Mouse (Mus musculus) CH12.LX (cell line): ENCODE measurements around the gene Hoxb3. TPM values are rescaled to one million over a fixed set of nuclear protein-coding genes. Genes with fewer than 3 reads are reported as not detected.

Experiments
- DNase-seq: peaks from one replicate; pipeline ENCODE4 v3.0.0-alpha.2; 2013; ENCODE audit errors: extremely low read depth
- H3K27ac ChIP-seq: 2 replicates; pipeline ENCODE4 v1.5.1; 2012; ENCODE audit warnings: low read depth, mild to moderate bottlenecking, control low read depth, moderate library complexity; ENCODE audit not compliant: insufficient read depth
- H3K27me3 ChIP-seq: replicated peaks from 2 replicates; pipeline ENCODE3; 2012; ENCODE audit warnings: inconsistent platforms
- H3K36me3 ChIP-seq, 2 experiments: replicated peaks in 1 of 2; 2 replicates each; pipeline versions ENCODE3 to v1.6.1; 2012; ENCODE audit warnings: inconsistent platforms in 1 of 2, low read length in 1 of 2, mild to moderate bottlenecking in 1 of 2, mixed read lengths in 1 of 2, moderate library complexity in 1 of 2; ENCODE audit not compliant: control insufficient read depth in 1 of 2, insufficient read depth in 1 of 2
- H3K4me1 ChIP-seq, 2 experiments: 2 replicates each; pipeline ENCODE4 v1.6.1; 2012; ENCODE audit warnings: inconsistent platforms in 1 of 2, moderate library complexity in 1 of 2; ENCODE audit not compliant: insufficient read depth in 2 of 2, control insufficient read depth in 1 of 2
- H3K4me2 ChIP-seq: 2 replicates; pipeline ENCODE4 v1.6.1; 2012; ENCODE audit warnings: low read depth, mild to moderate bottlenecking, control low read depth; ENCODE audit not compliant: poor library complexity, insufficient read depth, severe bottlenecking
- H3K4me3 ChIP-seq, 3 experiments: fragments of 150-350 bp in 1 of 3; sonication (generic) in 1 of 3; replicated peaks in 1 of 3; 2 replicates each; pipeline versions ENCODE3 to v1.5.1; 2011 to 2012; ENCODE audit warnings: low read depth in 2 of 3, low read length in 2 of 3, mild to moderate bottlenecking in 2 of 3, moderate library complexity in 2 of 3, control low read depth in 1 of 3, improper control_type of control experiment in 1 of 3, inconsistent platforms in 1 of 3, mixed read lengths in 1 of 3; ENCODE audit not compliant: poor library complexity in 1 of 3
- H3K79me2 ChIP-seq: replicated peaks from 2 replicates; pipeline ENCODE4 v1.6.1; 2012; ENCODE audit warnings: mild to moderate bottlenecking, moderate library complexity; ENCODE audit not compliant: control insufficient read depth, poor library complexity, insufficient read depth, severe bottlenecking; ENCODE audit errors: extremely low read depth
- H3K9ac ChIP-seq: 2 replicates; pipeline ENCODE4 v1.6.1; 2012; ENCODE audit warnings: low read depth, mild to moderate bottlenecking, control low read depth, moderate library complexity; ENCODE audit not compliant: insufficient read depth
- H3K9me3 ChIP-seq: replicated peaks from 2 replicates; pipeline ENCODE3; 2012; ENCODE audit warnings: low read length, inconsistent platforms, mixed read lengths
- GABPA ChIP-seq: IDR thresholded peaks from 2 replicates; pipeline ENCODE4 v1.6.1; 2012; ENCODE audit warnings: low read depth, low read length, improper control_type of control experiment, inconsistent platforms; ENCODE audit not compliant: insufficient replicate concordance
- JUN ChIP-seq: IDR thresholded peaks from 2 replicates; pipeline ENCODE4 v1.6.1; 2011; ENCODE audit warnings: low read depth, mild to moderate bottlenecking, low read length, improper control_type of control experiment, moderate library complexity; ENCODE audit not compliant: insufficient read depth
- MEF2A ChIP-seq: IDR thresholded peaks from 2 replicates; pipeline ENCODE4 v1.6.1; 2014; ENCODE audit warnings: low read depth, mild to moderate bottlenecking, inconsistent platforms, low read length, improper control_type of control experiment, borderline replicate concordance
- ZMIZ1 ChIP-seq: IDR thresholded peaks from 2 replicates; pipeline ENCODE4 v1.6.1; 2012; ENCODE audit warnings: low read depth, mild to moderate bottlenecking, inconsistent platforms, low read length, improper control_type of control experiment
- dilution Hi-C: fragments of 300-500 bp; cut with MboI; formaldehyde crosslinking; loops from 2 replicates; pipeline ENCODE4 v1.14.3; 2020; ENCODE audit warnings: low sequenced_read_pairs; ENCODE audit not compliant: extremely low pct_unique_long_range_greater_than_20kb, extremely low pct_ligation_motif_present
- in situ Hi-C: fragments of 300-500 bp; cut with MboI; formaldehyde crosslinking; loops from 3 replicates; pipeline ENCODE4 v1.14.3; 2019; ENCODE audit warnings: low sequenced_read_pairs, low pct_ligation_motif_present, low pct_unique_long_range_greater_than_20kb, mixed read lengths
- polyA plus RNA-seq: library from polyadenylated mRNA; unstranded; fragments of >175 nt; gene quantifications from 2 replicates; pipeline ENCODE4 v1.2.1, GENCODE M21; 2012; ENCODE audit warnings: low read depth; ENCODE audit not compliant: insufficient read length
- total RNA-seq, 2 experiments: library from RNA; depleted of rRNA; stranded (reverse); fragments of 300-350 nt in 1 of 2; fragments of >200 nt in 1 of 2; gene quantifications; 2 replicates each; pipeline ENCODE4 v1.2.3; 2012 to 2014

The Hoxb3 gene
- total and polyA plus RNA-seq, 3 experiments: 0.07 to 0.29 (median 0.21) TPM

DNA sequence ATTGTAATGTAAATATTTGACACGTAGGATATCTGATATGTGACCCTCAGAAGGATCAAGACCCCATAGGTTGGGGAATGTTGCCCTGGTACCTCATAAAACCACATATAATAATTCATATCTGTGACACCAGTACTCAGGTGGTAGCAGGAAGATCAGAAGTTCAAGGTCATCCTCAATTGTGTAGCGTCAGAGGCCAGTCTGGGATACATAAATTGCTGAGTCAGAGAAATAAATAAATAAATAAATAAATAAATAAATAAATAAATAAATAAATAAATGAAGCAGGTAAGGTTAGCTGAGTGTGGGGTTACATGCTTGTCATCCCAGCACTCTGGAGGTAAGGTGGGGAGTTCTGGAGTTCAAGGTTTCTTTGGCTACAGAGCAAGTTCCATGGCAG lies 64.5 kb downstream of the Hoxb3 start:
- Histone ChIP-seq H3K4me1 (peaks cover 0 to 16% of the 10 kb centered on the region in 2 experiments; a peak in 1 of 4 replicates), H3K27ac (no peak overlapping the region), H3K27me3 (peaks cover 35% of the 10 kb centered on the region), H3K4me2 (no peak overlapping the region), H3K79me2 (no peaks in the 10 kb centered on the region), H3K36me3 (no peaks in the 10 kb centered on the region), H3K9me3 (no peaks in the 10 kb centered on the region), H3K9ac (no peak overlapping the region), H3K4me3 (no peak overlapping the region)
- TF ChIP-seq GABPA (no peak), JUN (no peak), ZMIZ1 (no peak)
- in situ Hi-C loops: no loop called here
- dilution Hi-C loops: no loop called here
- no peak for DNase-seq

DNA sequence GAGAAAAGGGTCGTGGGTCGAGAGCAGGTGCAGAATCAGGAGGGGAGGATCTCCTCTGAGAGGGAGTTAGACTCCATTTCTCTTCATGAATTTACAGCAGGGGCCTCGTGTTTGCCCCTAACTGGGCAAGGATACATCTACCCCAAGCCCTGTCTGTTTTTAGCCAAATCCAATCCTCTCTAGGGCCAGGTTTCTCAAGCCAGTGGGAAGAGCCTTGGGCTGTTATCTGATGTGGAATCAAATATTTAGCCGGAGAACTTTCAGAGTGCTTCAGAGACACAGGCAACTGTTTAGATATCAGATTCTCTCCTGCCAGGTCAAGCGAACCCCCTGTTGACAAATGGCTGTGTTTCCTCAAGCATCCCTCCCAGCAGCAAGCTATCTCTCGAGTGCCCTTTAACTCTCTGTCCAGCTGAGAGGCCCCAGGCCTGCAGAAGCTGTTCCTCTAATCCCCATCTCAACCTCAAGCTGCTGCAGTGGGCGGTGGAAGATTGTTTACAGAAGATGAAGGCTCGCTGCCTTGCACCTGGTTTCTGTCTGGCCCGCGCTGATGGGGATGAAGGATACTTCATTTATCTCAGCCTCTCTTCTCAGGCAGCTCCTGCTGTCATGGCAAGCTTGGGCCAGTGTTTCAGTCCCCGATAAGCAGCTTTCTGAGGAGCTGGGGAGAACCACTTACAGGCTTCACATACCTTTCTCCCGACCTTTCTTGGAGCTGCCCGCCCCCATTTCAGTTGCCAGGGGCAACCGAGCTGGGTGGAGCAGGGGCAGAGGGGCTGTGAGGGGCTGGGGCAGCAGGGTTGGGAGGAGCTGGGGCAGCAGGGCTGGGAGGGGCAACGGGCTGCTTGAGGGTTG lies 73.9 kb downstream of the Hoxb3 start:
- no peak overlapping the region for H3K27ac ChIP-seq
- in situ Hi-C loops: no loop called here
- no peaks in the 10 kb centered on the region for H3K79me2 ChIP-seq
- H3K9ac ChIP-seq: no peak overlapping the region
- no peak overlapping the region for H3K4me3 ChIP-seq
- H3K4me2 ChIP-seq: no peak overlapping the region
- DNase-seq: no peak
- peaks cover 3% of the 10 kb centered on the region for H3K9me3 ChIP-seq
- no peak for TF ChIP-seq MEF2A
- H3K4me1 ChIP-seq: no peaks in the 10 kb centered on the region
- H3K27me3 ChIP-seq: peaks cover 57% of the 10 kb centered on the region
- dilution Hi-C loops: no loop called here
- no peaks in the 10 kb centered on the region for H3K36me3 ChIP-seq

Other genes with a start within 250 kb of the Hoxb3 start
- gene Atp5g1, start 247.7 kb upstream of the Hoxb3 start, total RNA-seq (2012; rRNA removed): 851 and 995 TPM in 2 replicates
- gene Atp5g1, start 247.7 kb upstream of the Hoxb3 start, total RNA-seq (2014; rRNA removed): 669 and 778 TPM in 2 replicates
- gene Atp5g1, start 247.7 kb upstream of the Hoxb3 start, polyA plus RNA-seq: 788 and 969 TPM in 2 replicates
- gene Calcoco2, start 211.4 kb upstream of the Hoxb3 start, total RNA-seq (2012; rRNA removed): not detected in 2 replicates
- gene Calcoco2, start 211.4 kb upstream of the Hoxb3 start, total RNA-seq (2014; rRNA removed): not detected in 2 replicates
- gene Calcoco2, start 211.4 kb upstream of the Hoxb3 start, polyA plus RNA-seq: not detected in 2 replicates
- not detected in 2 replicates for gene Ttll6, start 189.5 kb upstream of the Hoxb3 start, total RNA-seq (2012; rRNA removed)
- not detected in 2 replicates for gene Ttll6, start 189.5 kb upstream of the Hoxb3 start, total RNA-seq (2014; rRNA removed)
- gene Ttll6, start 189.5 kb upstream of the Hoxb3 start, polyA plus RNA-seq: 0.09 TPM in 1 of 2 replicates, not detected in the other
- 0.08 TPM in 2 replicates for gene Hoxb13, start 129.0 kb upstream of the Hoxb3 start, total RNA-seq (2012; rRNA removed)
- gene Hoxb13, start 129.0 kb upstream of the Hoxb3 start, total RNA-seq (2014; rRNA removed): not detected in 2 replicates
- gene Hoxb13, start 129.0 kb upstream of the Hoxb3 start, polyA plus RNA-seq: 0.15 TPM in 1 of 2 replicates, not detected in the other
- gene Hoxb9, start 51.9 kb upstream of the Hoxb3 start, total RNA-seq (2012; rRNA removed): not detected in 2 replicates
- not detected in 2 replicates for gene Hoxb9, start 51.9 kb upstream of the Hoxb3 start, total RNA-seq (2014; rRNA removed)
- gene Hoxb9, start 51.9 kb upstream of the Hoxb3 start, polyA plus RNA-seq: not detected in 2 replicates
- gene Hoxb8, start 41.4 kb upstream of the Hoxb3 start, total RNA-seq (2012; rRNA removed): not detected in 2 replicates
- not detected in 2 replicates for gene Hoxb8, start 41.4 kb upstream of the Hoxb3 start, total RNA-seq (2014; rRNA removed)
- gene Hoxb8, start 41.4 kb upstream of the Hoxb3 start, polyA plus RNA-seq: not detected in 2 replicates
- gene Hoxb7, start 36.7 kb upstream of the Hoxb3 start, total RNA-seq (2012; rRNA removed): not detected in 2 replicates
- not detected in 2 replicates for gene Hoxb7, start 36.7 kb upstream of the Hoxb3 start, total RNA-seq (2014; rRNA removed)
- not detected in 2 replicates for gene Hoxb7, start 36.7 kb upstream of the Hoxb3 start, polyA plus RNA-seq
- 0.34 and 1.1 TPM in 2 replicates for gene Hoxb6, start 30.9 kb upstream of the Hoxb3 start, total RNA-seq (2012; rRNA removed)
- gene Hoxb6, start 30.9 kb upstream of the Hoxb3 start, total RNA-seq (2014; rRNA removed): 0.12 TPM in 1 of 2 replicates, not detected in the other
- 0.31 and 0.53 TPM in 2 replicates for gene Hoxb6, start 30.9 kb upstream of the Hoxb3 start, polyA plus RNA-seq
- 0.04 and 0.08 TPM in 2 replicates for gene Hoxb5, start 20.0 kb upstream of the Hoxb3 start, total RNA-seq (2012; rRNA removed)
- gene Hoxb5, start 20.0 kb upstream of the Hoxb3 start, total RNA-seq (2014; rRNA removed): not detected in 2 replicates
- gene Hoxb5, start 20.0 kb upstream of the Hoxb3 start, polyA plus RNA-seq: 0.13 TPM in 1 of 2 replicates, not detected in the other
- 2.9 and 3.3 TPM in 2 replicates for gene Hoxb4, start 5.1 kb upstream of the Hoxb3 start, total RNA-seq (2012; rRNA removed)
- 2.5 and 2.7 TPM in 2 replicates for gene Hoxb4, start 5.1 kb upstream of the Hoxb3 start, total RNA-seq (2014; rRNA removed)
- gene Hoxb4, start 5.1 kb upstream of the Hoxb3 start, polyA plus RNA-seq: 5.5 and 5.6 TPM in 2 replicates
- gene Hoxb2, start 27.2 kb downstream of the Hoxb3 start, total RNA-seq (2012; rRNA removed): not detected in 2 replicates
- not detected in 2 replicates for gene Hoxb2, start 27.2 kb downstream of the Hoxb3 start, total RNA-seq (2014; rRNA removed)
- gene Hoxb2, start 27.2 kb downstream of the Hoxb3 start, polyA plus RNA-seq: not detected in 2 replicates
- gene Hoxb1, start 42.4 kb downstream of the Hoxb3 start, total RNA-seq (2012; rRNA removed): not detected in 2 replicates
- not detected in 2 replicates for gene Hoxb1, start 42.4 kb downstream of the Hoxb3 start, total RNA-seq (2014; rRNA removed)
- not detected in 2 replicates for gene Hoxb1, start 42.4 kb downstream of the Hoxb3 start, polyA plus RNA-seq
- not detected in 2 replicates for gene Skap1, start 141.3 kb downstream of the Hoxb3 start, total RNA-seq (2012; rRNA removed)
- gene Skap1, start 141.3 kb downstream of the Hoxb3 start, total RNA-seq (2014; rRNA removed): not detected in 2 replicates
- not detected in 2 replicates for gene Skap1, start 141.3 kb downstream of the Hoxb3 start, polyA plus RNA-seq